Mouse (Mus musculus): ENCODE results near the gene Ankmy1. TPM values are rescaled to one million over a fixed set of nuclear protein-coding genes. Genes with fewer than 3 reads are reported as not detected.

Ankmy1 gene
- total RNA-seq, 2 experiments from 2014 or later: 0.42 TPM; not detected in 1

GRCm38 (mm10) chr1:92878066-92878741 lies 24.5 kb downstream of the Ankmy1 start:
- ATAC-seq (replicated peaks; ENCODE audit: low FRiP score, low TSS enrichment, poor library complexity, severe bottlenecking): no peak

GRCm38 (mm10) chr1:92877431-92877978 lies 25.2 kb downstream of the Ankmy1 start:
- no peak for ATAC-seq (replicated peaks; ENCODE audit: low FRiP score, low TSS enrichment, poor library complexity, severe bottlenecking)

GRCm38 (mm10) chr1:92875360-92876111 lies 27.2 kb downstream of the Ankmy1 start:
- ATAC-seq (replicated peaks; ENCODE audit: low FRiP score, low TSS enrichment, poor library complexity, severe bottlenecking): no peak

GRCm38 (mm10) chr1:92874011-92874410 lies 28.7 kb downstream of the Ankmy1 start:
- ATAC-seq (replicated peaks; ENCODE audit: low FRiP score, low TSS enrichment, poor library complexity, severe bottlenecking): no peak

- ATAC-seq (replicated peaks; ENCODE audit: low FRiP score, low TSS enrichment, poor library complexity, severe bottlenecking): no peak
Measured at GRCm38 (mm10) chr1:92872666-92873065, 30.0 kb downstream of the Ankmy1 start.

- no peak for ATAC-seq (replicated peaks; ENCODE audit: low FRiP score, low TSS enrichment, poor library complexity, severe bottlenecking)
Measured at GRCm38 (mm10) chr1:92869985-92870384, 32.7 kb downstream of the Ankmy1 start.

GRCm38 (mm10) chr1:92866170-92866569 lies 36.5 kb downstream of the Ankmy1 start:
- no peak for ATAC-seq (replicated peaks; ENCODE audit: low FRiP score, low TSS enrichment, poor library complexity, severe bottlenecking)

GRCm38 (mm10) chr1:92863268-92863667 lies 39.4 kb downstream of the Ankmy1 start:
- ATAC-seq (replicated peaks; ENCODE audit: low FRiP score, low TSS enrichment, poor library complexity, severe bottlenecking): no peak

GRCm38 (mm10) chr1:92861503-92861902 lies 41.2 kb downstream of the Ankmy1 start:
- no peak for ATAC-seq (replicated peaks; ENCODE audit: low FRiP score, low TSS enrichment, poor library complexity, severe bottlenecking)

- ATAC-seq (replicated peaks; ENCODE audit: low FRiP score, low TSS enrichment, poor library complexity, severe bottlenecking): no peak
Measured at GRCm38 (mm10) chr1:92852450-92852849, 50.3 kb downstream of the Ankmy1 start.

GRCm38 (mm10) chr1:92849938-92850574 lies 52.6 kb downstream of the Ankmy1 start:
- ATAC-seq (replicated peaks; ENCODE audit: low FRiP score, low TSS enrichment, poor library complexity, severe bottlenecking): no peak; the same call in 1 of the 2 replicates

- ATAC-seq (replicated peaks; ENCODE audit: low FRiP score, low TSS enrichment, poor library complexity, severe bottlenecking): 0 out of 2 replicates have a peak, but pooled peaks have one; percentile 29
Measured at GRCm38 (mm10) chr1:92849491-92849890, 53.2 kb downstream of the Ankmy1 start.

- 0 out of 2 replicates have a peak, but pooled peaks have one; percentile 38 for ATAC-seq (replicated peaks; ENCODE audit: low FRiP score, low TSS enrichment, poor library complexity, severe bottlenecking)
Measured at GRCm38 (mm10) chr1:92847873-92848839, 54.5 kb downstream of the Ankmy1 start.

- ATAC-seq (replicated peaks; ENCODE audit: low FRiP score, low TSS enrichment, poor library complexity, severe bottlenecking): no peak
Measured at GRCm38 (mm10) chr1:92845889-92846288, 56.8 kb downstream of the Ankmy1 start.

GRCm38 (mm10) chr1:92841427-92841826 lies 61.3 kb downstream of the Ankmy1 start:
- ATAC-seq (replicated peaks; ENCODE audit: low FRiP score, low TSS enrichment, poor library complexity, severe bottlenecking): no peak

GRCm38 (mm10) chr1:92840231-92840890 lies 62.3 kb downstream of the Ankmy1 start:
- no peak for ATAC-seq (replicated peaks; ENCODE audit: low FRiP score, low TSS enrichment, poor library complexity, severe bottlenecking)

GRCm38 (mm10) chr1:92839211-92839610 lies 63.5 kb downstream of the Ankmy1 start:
- no peak for ATAC-seq (replicated peaks; ENCODE audit: low FRiP score, low TSS enrichment, poor library complexity, severe bottlenecking)
